Mouse (Mus musculus) heart, embryonic 13.5 days (tissue): ENCODE data around the gene Ccdc160. TPM values are rescaled to one million over a fixed set of nuclear protein-coding genes. Genes with fewer than 3 reads are reported as not detected.

Experiments
- ATAC-seq: fragments of 200-750 bp; cut with Nextera tagmentation; 2 replicates; pipeline ENCODE4 v1.8.0; 2017; ENCODE audit warnings: moderate TSS enrichment; ENCODE audit not compliant: insufficient number of reproducible peaks, low FRiP score, low TSS enrichment; ENCODE audit errors: extremely low read depth
- H3K27ac ChIP-seq: fragments of 300-500 bp; sonication (generic); replicated peaks from 2 replicates; pipeline ENCODE4 v1.5.1; 2015; ENCODE audit warnings: moderate library complexity, mild to moderate bottlenecking, inconsistent platforms
- H3K27me3 ChIP-seq: fragments of 300-500 bp; sonication (generic); replicated peaks from 2 replicates; pipeline ENCODE4 v1.6.1; 2015; ENCODE audit warnings: mild to moderate bottlenecking, inconsistent platforms
- H3K36me3 ChIP-seq: fragments of 300-500 bp; sonication (generic); 2 replicates; pipeline ENCODE4 v1.6.1; 2015; ENCODE audit warnings: mild to moderate bottlenecking, inconsistent platforms
- H3K4me1 ChIP-seq: fragments of 300-500 bp; sonication (generic); 2 replicates; pipeline ENCODE4 v1.6.1; 2015; ENCODE audit warnings: inconsistent platforms
- H3K4me2 ChIP-seq: fragments of 300-500 bp; sonication (generic); 2 replicates; pipeline ENCODE4 v1.6.1; 2015; ENCODE audit warnings: inconsistent platforms, mild to moderate bottlenecking, moderate library complexity
- H3K4me3 ChIP-seq: fragments of 300-500 bp; sonication (generic); 2 replicates; pipeline ENCODE4 v1.5.1; 2015; ENCODE audit warnings: moderate library complexity, mild to moderate bottlenecking, inconsistent platforms
- H3K9ac ChIP-seq: fragments of 300-500 bp; sonication (generic); 2 replicates; pipeline ENCODE4 v1.6.1; 2015; ENCODE audit warnings: inconsistent platforms, mild to moderate bottlenecking, moderate library complexity
- H3K9me3 ChIP-seq: fragments of 300-500 bp; sonication (generic); 2 replicates; pipeline ENCODE4 v1.6.1; 2016; ENCODE audit warnings: inconsistent platforms
- WGBS: fragments of 180-500 bp; shearing (Covaris S2); methylation state at CpG from one replicate; pipeline ENCODE4 v1.1.7; 2015; ENCODE audit warnings: mixed read lengths; 5-methylcytosine and 5-hydroxymethylcytosine counted together
- polyA plus RNA-seq: library from polyadenylated mRNA; unstranded; fragments of >200 nt; fragmentation: Nextera tagmentation; extraction: Ambion mirVana; gene quantifications from 2 replicates; pipeline ENCODE4 v1.2.1, GENCODE M21; 2015

Gene Ccdc160
- polyA plus RNA-seq, 1 experiment from 2014 or later: 0.62 TPM

- WGBS: 30% methylated on average over 3 of the region's 3 CpGs
- H3K4me1 ChIP-seq: no peaks in the 10 kb centered on the region
- no peak for ATAC-seq
- H3K4me2 ChIP-seq: no peak overlapping the region
- H3K9me3 ChIP-seq: no peaks in the 10 kb centered on the region
- no peak overlapping the region for H3K27ac ChIP-seq
- no peak overlapping the region for H3K9ac ChIP-seq
- H3K36me3 ChIP-seq: no peaks in the 10 kb centered on the region
- H3K27me3 ChIP-seq: no peaks in the 10 kb centered on the region
- no peak overlapping the region for H3K4me3 ChIP-seq
Observed at GRCm38 (mm10) chrX:52775973-52776372, 15.0 kb upstream of the Ccdc160 start.

GRCm38 (mm10) chrX:52777671-52778070, 13.3 kb upstream of the Ccdc160 start:
- no peak overlapping the region for H3K4me2 ChIP-seq
- no peaks in the 10 kb centered on the region for H3K9me3 ChIP-seq
- H3K27ac ChIP-seq: no peak overlapping the region
- no peak for ATAC-seq
- H3K4me1 ChIP-seq: no peaks in the 10 kb centered on the region
- no peak overlapping the region for H3K9ac ChIP-seq
- H3K4me3 ChIP-seq: no peak overlapping the region
- H3K36me3 ChIP-seq: no peaks in the 10 kb centered on the region
- H3K27me3 ChIP-seq: no peaks in the 10 kb centered on the region
- 80% methylated on average over 5 of the region's 5 CpGs for WGBS

GRCm38 (mm10) chrX:52783898-52784297, 7.1 kb upstream of the Ccdc160 start:
- Histone ChIP-seq H3K36me3 (no peaks in the 10 kb centered on the region), H3K4me2 (peak overlapping the region; percentile 35), H3K4me1 (no peaks in the 10 kb centered on the region), H3K27ac (no peak overlapping the region), H3K4me3 (peak overlapping the region; percentile 8; the same call in 1 of the 2 replicates), H3K9me3 (no peaks in the 10 kb centered on the region), H3K27me3 (no peaks in the 10 kb centered on the region), H3K9ac (no peak overlapping the region)
- ATAC-seq: no peak
- WGBS: 43% methylated on average over 5 of the region's 5 CpGs

DNA sequence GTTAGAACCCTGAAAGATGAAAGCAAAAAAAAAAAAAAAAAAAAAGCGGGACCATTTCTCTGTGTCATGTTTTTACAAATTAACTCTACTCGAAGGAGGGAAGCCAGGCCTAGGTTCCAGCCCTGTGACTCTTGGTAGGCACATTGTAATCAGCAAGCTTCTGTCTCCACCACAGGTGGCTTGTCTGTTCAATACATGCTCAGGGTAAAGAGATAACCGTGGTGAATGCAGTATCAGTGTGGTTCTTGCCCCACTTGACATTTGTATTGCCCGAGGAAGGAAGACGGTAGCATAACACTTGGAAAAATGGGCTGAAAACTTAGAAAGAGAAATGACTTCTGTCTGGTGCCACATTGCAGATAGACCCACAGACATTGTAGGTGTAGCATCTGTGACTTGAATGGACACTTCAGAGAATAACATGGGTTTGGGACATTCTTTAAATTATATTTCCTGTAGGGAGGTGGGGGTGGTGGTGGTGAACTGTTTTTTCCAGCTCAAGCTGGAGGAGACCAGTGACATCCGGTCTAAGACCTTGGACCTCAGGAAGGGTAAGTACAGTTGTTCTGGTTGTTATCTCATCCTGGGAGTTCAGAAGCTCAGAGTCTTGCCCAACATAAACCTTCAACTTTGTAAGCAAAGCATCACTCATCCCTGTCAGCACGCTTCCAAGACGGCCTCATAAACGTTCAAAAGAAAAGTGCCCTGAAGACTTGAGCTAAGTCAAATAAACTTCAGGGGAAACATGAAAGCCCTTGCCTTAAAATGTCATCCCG, 1.1 kb downstream of the Ccdc160 start:
- no peak for ATAC-seq
- H3K36me3 ChIP-seq: no peaks in the 10 kb centered on the region
- H3K4me2 ChIP-seq: no peak overlapping the region
- H3K27ac ChIP-seq: no peak overlapping the region
- no peak overlapping the region for H3K4me3 ChIP-seq
- WGBS: 35% methylated on average over 10 of the region's 10 CpGs
- no peaks in the 10 kb centered on the region for H3K27me3 ChIP-seq
- H3K9me3 ChIP-seq: no peaks in the 10 kb centered on the region
- no peak overlapping the region for H3K9ac ChIP-seq
- no peaks in the 10 kb centered on the region for H3K4me1 ChIP-seq

- no peak overlapping the region for H3K9ac ChIP-seq
- WGBS: 30% methylated on average over 6 of the region's 6 CpGs
- H3K4me3 ChIP-seq: no peak overlapping the region
- no peaks in the 10 kb centered on the region for H3K4me1 ChIP-seq
- no peaks in the 10 kb centered on the region for H3K36me3 ChIP-seq
- H3K27ac ChIP-seq: no peak overlapping the region
- no peak overlapping the region for H3K4me2 ChIP-seq
- no peak for ATAC-seq
- H3K27me3 ChIP-seq: no peaks in the 10 kb centered on the region
- H3K9me3 ChIP-seq: no peaks in the 10 kb centered on the region
Observed at GRCm38 (mm10) chrX:52792861-52793260, 1.9 kb downstream of the Ccdc160 start.

- Histone ChIP-seq H3K36me3 (no peaks in the 10 kb centered on the region), H3K27me3 (0 out of 2 replicates have a peak, but pooled peaks cover 2% of the 10 kb centered on the region), H3K4me1 (no peaks in the 10 kb centered on the region), H3K9me3 (no peaks in the 10 kb centered on the region), H3K27ac (no peak overlapping the region), H3K4me3 (no peak overlapping the region), H3K4me2 (no peak overlapping the region), H3K9ac (no peak overlapping the region)
- ATAC-seq: no peak
- WGBS: 19% methylated on average over 8 of the region's 8 CpGs
Observed at GRCm38 (mm10) chrX:52795816-52796215, 4.8 kb downstream of the Ccdc160 start.

GRCm38 (mm10) chrX:52797031-52797625, 6.1 kb downstream of the Ccdc160 start:
- ATAC-seq: no peak
- no peaks in the 10 kb centered on the region for H3K4me1 ChIP-seq
- no peaks in the 10 kb centered on the region for H3K36me3 ChIP-seq
- WGBS: 67% methylated on average over 9 of the region's 9 CpGs
- no peaks in the 10 kb centered on the region for H3K9me3 ChIP-seq
- H3K27ac ChIP-seq: no peak overlapping the region
- H3K4me3 ChIP-seq: no peak overlapping the region
- H3K4me2 ChIP-seq: no peak overlapping the region
- 0 out of 2 replicates have a peak, but pooled peaks cover 2% of the 10 kb centered on the region for H3K27me3 ChIP-seq
- no peak overlapping the region for H3K9ac ChIP-seq

DNA sequence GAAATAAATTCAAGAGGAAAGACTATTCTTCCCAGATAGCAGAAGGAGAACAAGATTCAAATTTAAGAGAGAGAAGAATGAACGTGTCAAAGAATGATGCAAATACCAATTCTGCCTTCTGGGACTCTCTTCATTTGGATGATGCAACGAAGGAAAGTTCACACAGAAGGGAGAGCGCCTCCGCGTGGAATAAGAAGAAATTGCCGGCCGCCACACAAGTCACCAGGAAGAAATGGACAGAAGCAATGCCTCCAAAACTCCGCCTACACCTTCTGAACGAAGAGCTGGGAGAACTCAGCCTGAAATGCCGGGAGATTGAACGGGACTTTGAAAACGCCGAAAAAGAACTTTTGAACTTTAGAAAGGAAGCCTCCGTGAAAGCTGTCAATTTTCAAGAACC, 7.3 kb downstream of the Ccdc160 start:
- H3K27me3 ChIP-seq: 0 out of 2 replicates have a peak, but pooled peaks cover 2% of the 10 kb centered on the region
- H3K4me1 ChIP-seq: no peaks in the 10 kb centered on the region
- H3K9me3 ChIP-seq: no peaks in the 10 kb centered on the region
- ATAC-seq: no peak
- H3K4me2 ChIP-seq: no peak overlapping the region
- no peak overlapping the region for H3K27ac ChIP-seq
- 54% methylated on average over 14 of the region's 14 CpGs for WGBS
- H3K9ac ChIP-seq: no peak overlapping the region
- no peak overlapping the region for H3K4me3 ChIP-seq
- no peaks in the 10 kb centered on the region for H3K36me3 ChIP-seq

- Histone ChIP-seq H3K9me3 (no peaks in the 10 kb centered on the region), H3K9ac (no peak overlapping the region), H3K4me3 (no peak overlapping the region), H3K27ac (no peak overlapping the region), H3K36me3 (no peaks in the 10 kb centered on the region), H3K4me1 (no peaks in the 10 kb centered on the region), H3K27me3 (0 out of 2 replicates have a peak, but pooled peaks cover 2% of the 10 kb centered on the region), H3K4me2 (no peak overlapping the region)
- ATAC-seq: no peak
- WGBS: 29% methylated on average over 6 of the region's 6 CpGs
Observed at GRCm38 (mm10) chrX:52799566-52799965, 8.6 kb downstream of the Ccdc160 start.

- H3K27ac ChIP-seq: no peak overlapping the region
- no peaks in the 10 kb centered on the region for H3K36me3 ChIP-seq
- WGBS: 18% methylated on average over 3 of the region's 3 CpGs
- no peaks in the 10 kb centered on the region for H3K27me3 ChIP-seq
- H3K4me3 ChIP-seq: no peak overlapping the region
- H3K9me3 ChIP-seq: no peaks in the 10 kb centered on the region
- no peak overlapping the region for H3K9ac ChIP-seq
- no peak overlapping the region for H3K4me2 ChIP-seq
- ATAC-seq: no peak
- 0 out of 2 replicates have a peak, but pooled peaks cover 3% of the 10 kb centered on the region for H3K4me1 ChIP-seq
Observed at GRCm38 (mm10) chrX:52819338-52819737, 28.3 kb downstream of the Ccdc160 start.
